Comparison of ENCODE assay signal across 8 mouse cellular contexts in genomic region chr8:120735770-120736481, GRCm38 (mm10). TPM values are rescaled to one million over a fixed set of nuclear protein-coding genes. Genes with fewer than 3 reads are reported as not detected.
DNase-seq lines count a peak whose midpoint lies in the region; ATAC-seq and TF ChIP-seq lines count a peak whose summit lies in the region.

TSS of gene Irf8 (plus strand) at chr8:120736358.

- ATAC-seq in hematopoietic stem cell, adult 5-6 weeks (replicated peaks in 1 of 2; ENCODE audit: insufficient read depth in 1 of 2, low FRiP score in 2 of 2, low TSS enrichment in 1 of 2, low read depth in 1 of 2, poor library complexity in 2 of 2, severe bottlenecking in 2 of 2): peak; percentile 83 to 88
- peak; percentile 92 for ATAC-seq in lung, embryonic 14.5 days (ENCODE audit: insufficient read depth)
- peak; percentile 71 for ATAC-seq in neutrophil, adult 5-6 weeks (ENCODE audit: extremely low read depth, insufficient number of reproducible peaks, low FRiP score, poor library complexity, severe bottlenecking)

- peak; percentile 66 for DNase-seq in ES-E14 (ENCODE audit: low read depth, low spot score)
- DNase-seq in cerebellum, adult 9-11 months: peak; percentile 23
- peak; percentile 20 to 80 for DNase-seq in frontal cortex, adult 2 months (ENCODE audit: extremely low spot score in 1 of 2, low spot score in 1 of 2)
- peak; percentile 35 to 75 for DNase-seq in layer of hippocampus, adult 8-10 months (ENCODE audit: low spot score in 2 of 2)
- DNase-seq in lung, embryonic 14.5 days: peak; percentile 95
- peak; percentile 85 for DNase-seq in testis, postnatal 10 days (ENCODE audit: low spot score)

- H3K27me3 ChIP-seq in lung, embryonic 14.5 days (ENCODE audit: insufficient read depth, low read length): peaks cover 35% of the 10 kb centered on the region

- H3K4me1 ChIP-seq in ES-E14 (ENCODE audit: control insufficient read depth in 2 of 2, insufficient read depth in 2 of 2, low read length in 2 of 2, poor library complexity in 1 of 2): no peaks in the 10 kb centered on the region
- H3K4me1 ChIP-seq in lung, embryonic 14.5 days (ENCODE audit: insufficient read depth): 0 out of 2 replicates have a peak, but pooled peaks cover 5% of the 10 kb centered on the region

- H3K4me3 ChIP-seq in ES-E14 (ENCODE audit: insufficient read depth in 1 of 2, low read depth in 1 of 2, low read length in 2 of 2, poor library complexity in 1 of 2, severe bottlenecking in 1 of 2): peak within 1 kb of the TSS; percentile 49 to 66
- H3K4me3 ChIP-seq in lung, embryonic 14.5 days (ENCODE audit: low read depth, low read length): peak within 1 kb of the TSS; percentile 48

- no peaks in the 10 kb centered on the region for H3K36me3 ChIP-seq in ES-E14 (ENCODE audit: control insufficient read depth, insufficient read depth, low read length, poor library complexity, severe bottlenecking)
- H3K36me3 ChIP-seq in lung, embryonic 14.5 days (ENCODE audit: insufficient read depth): no peaks in the 10 kb centered on the region

- H3K9me3 ChIP-seq in ES-E14 (ENCODE audit: control insufficient read depth, insufficient read depth, low read depth, low read length): no peaks in the 10 kb centered on the region
- H3K9me3 ChIP-seq in lung, embryonic 14.5 days (ENCODE audit: low read depth, low read length): no peaks in the 10 kb centered on the region

- H3K9ac ChIP-seq in ES-E14 (ENCODE audit: insufficient read depth, low read depth, low read length, poor library complexity, severe bottlenecking): peak within 1 kb of the TSS; percentile 59
- H3K9ac ChIP-seq in lung, embryonic 14.5 days: peak within 1 kb of the TSS; percentile 48

- WGBS in lung, embryonic 14.5 days: under 1% methylated on average over 58 of the region's 62 CpGs

- peak within 1 kb of the TSS; percentile 98 for H3K4me2 ChIP-seq in lung, embryonic 14.5 days

- TF ChIP-seq CTCF in lung, embryonic 14.5 days (IDR thresholded peaks at IDR 0.05; ENCODE audit: low read depth): peak; percentile 25

- in situ Hi-C loops in ES-E14 (cut with MboI; ENCODE audit: low sequenced_read_pairs in 2 of 2, unreplicated experiment in 2 of 2): no loop called here

- no peak within 1 kb of the TSS for H3K27ac ChIP-seq in ES-E14 (ENCODE audit: insufficient read depth, low read depth, low read length, poor library complexity, severe bottlenecking)
- H3K27ac ChIP-seq in lung, embryonic 14.5 days (ENCODE audit: low read depth): no peak within 1 kb of the TSS

TF ChIP-seq in ES-E14, 5 proteins besides CTCF, POLR2A, EP300 and RAD21:
- TF ChIP-seq CHD2 (IDR thresholded peaks at IDR 0.05; ENCODE audit: low read depth, low read length) (peak; percentile 85), ZNF384 (IDR thresholded peaks at IDR 0.05; ENCODE audit: low read depth, low read length) (no peak)
TF ChIP-seq in ES-E14: peak in this region for 1.

RNA-seq across cellular contexts. Expression of gene Irf8, which starts in this region (rescaled TPM):
- total RNA-seq in ES-E14 (2012; rRNA removed): 0.74 and 1.2 TPM in 2 replicates
- polyA plus RNA-seq in frontal cortex, adult 2 months (2012; rRNA removed): 4.0 and 4.5 TPM in 2 replicates
- 18.7 and 31.0 TPM in 2 replicates for total RNA-seq in hematopoietic stem cell, adult 5-6 weeks (2017)
- total RNA-seq in layer of hippocampus, adult 8-10 months (2022): 10 to 100 TPM in 2 of 4 experiments, 1 to 10 TPM in 2; 4.8 to 33.7 (median 19.7) TPM
- polyA plus RNA-seq in lung, embryonic 14.5 days (2014; fragmentation: Nextera tagmentation; extraction: Ambion mirVana): 8.5 and 10.1 TPM in 2 replicates
- 139 and 159 TPM in 2 replicates for total RNA-seq in neutrophil, adult 5-6 weeks (2017)

Comparison
In these comparisons a context has a peak if more than half of its experiments do, and no peak if none do; other contexts are left out.
1. DNase-seq: peak in every context shown above with its lines; median percentile 95 in lung, embryonic 14.5 days; 85 in testis, postnatal 10 days; 66 in ES-E14; 55 in layer of hippocampus, adult 8-10 months; 50 in frontal cortex, adult 2 months; 23 in cerebellum, adult 9-11 months.